Mouse (Mus musculus) cerebellum, adult 18-20 months (tissue): ENCODE data around the gene Eef1akmt3.
A peak's percentile ranks its signal among the peaks of the same experiment; 100 is the strongest.

ENCODE experiments used
- DNase-seq, 2 experiments: peaks; one replicate each; pipeline ENCODE4 v3.0.0; 2021

The Eef1akmt3 gene

DNA sequence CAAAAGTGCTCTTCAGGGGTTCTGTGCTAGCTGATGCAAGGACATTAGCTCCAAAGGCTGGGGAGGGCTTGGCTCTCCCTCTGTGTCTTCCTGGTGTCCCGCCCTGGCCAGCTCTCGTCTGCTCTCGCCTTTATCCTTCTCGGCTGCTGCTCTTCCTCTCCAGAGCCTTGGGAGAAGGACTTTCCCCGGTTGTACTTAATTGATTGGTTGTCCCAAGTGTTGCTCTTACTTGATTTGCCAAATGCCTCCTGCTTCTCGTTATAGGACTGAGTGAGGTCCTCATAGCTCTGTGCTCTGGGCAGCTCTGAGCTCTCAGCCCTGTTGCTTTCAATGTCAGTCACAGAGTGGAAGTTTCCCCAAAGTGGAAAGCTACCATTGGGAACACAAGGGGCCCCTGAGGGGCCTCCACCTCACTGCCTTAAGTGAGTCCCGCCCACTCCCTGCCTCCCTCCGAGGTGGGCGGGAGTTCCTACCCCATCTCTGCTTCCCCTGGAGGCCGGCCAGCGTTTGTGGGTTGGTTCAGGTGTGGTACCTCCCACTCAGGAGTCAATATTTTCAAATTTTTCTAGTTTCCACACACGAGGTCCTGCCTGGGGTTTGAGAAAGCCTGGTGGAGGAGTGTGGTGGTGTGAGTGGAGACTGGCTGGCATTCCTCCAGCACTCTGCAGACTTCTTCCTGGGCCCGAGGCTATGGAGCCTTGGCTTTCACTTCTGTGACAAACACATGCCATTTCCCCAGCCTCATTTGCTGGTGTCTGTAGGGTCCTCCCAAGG lies 43.8 kb downstream of the Eef1akmt3 start:
- DNase-seq, result peak; percentile 20 to 54

DNA sequence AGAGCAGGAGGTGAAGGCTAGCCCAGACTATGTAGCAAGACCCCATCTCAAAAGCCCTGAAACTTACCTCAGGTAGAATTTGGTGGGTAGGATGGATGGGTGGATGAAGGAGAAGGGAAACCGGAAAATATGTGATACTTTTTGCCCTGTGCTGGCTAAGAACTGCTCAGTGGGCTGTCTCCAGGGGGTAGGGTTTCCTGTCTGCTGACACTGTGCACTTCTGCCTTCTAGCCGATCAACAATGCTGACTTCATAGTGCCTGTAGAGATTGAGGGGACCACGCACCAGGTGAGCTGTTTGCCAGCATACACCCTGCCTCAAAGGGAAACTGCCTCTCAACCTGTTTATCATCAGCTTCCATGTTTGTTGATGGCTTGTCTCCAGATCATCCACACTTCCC lies 47.7 kb downstream of the Eef1akmt3 start:
- DNase-seq, result no peak

DNA sequence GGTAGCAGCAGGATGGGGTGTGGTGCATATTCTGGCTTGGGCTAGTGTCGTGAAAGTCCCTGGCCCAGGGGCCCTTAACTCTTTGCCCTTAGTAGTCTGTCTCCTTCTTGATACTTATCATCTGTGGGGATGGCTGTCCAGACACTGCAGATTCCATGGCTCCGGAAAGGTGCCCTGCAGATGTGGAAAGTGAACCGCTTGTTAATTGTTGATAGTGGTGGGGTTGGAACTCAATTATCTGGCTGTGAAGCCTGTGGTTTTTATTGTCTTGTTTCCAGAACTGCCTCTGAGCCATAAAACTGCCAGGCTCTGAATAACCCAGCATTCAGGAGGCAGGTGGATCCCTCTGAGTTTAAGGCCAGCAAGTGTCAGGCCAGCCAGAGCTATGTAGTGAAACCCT lies 49.6 kb downstream of the Eef1akmt3 start:
- no peak for DNase-seq

DNA sequence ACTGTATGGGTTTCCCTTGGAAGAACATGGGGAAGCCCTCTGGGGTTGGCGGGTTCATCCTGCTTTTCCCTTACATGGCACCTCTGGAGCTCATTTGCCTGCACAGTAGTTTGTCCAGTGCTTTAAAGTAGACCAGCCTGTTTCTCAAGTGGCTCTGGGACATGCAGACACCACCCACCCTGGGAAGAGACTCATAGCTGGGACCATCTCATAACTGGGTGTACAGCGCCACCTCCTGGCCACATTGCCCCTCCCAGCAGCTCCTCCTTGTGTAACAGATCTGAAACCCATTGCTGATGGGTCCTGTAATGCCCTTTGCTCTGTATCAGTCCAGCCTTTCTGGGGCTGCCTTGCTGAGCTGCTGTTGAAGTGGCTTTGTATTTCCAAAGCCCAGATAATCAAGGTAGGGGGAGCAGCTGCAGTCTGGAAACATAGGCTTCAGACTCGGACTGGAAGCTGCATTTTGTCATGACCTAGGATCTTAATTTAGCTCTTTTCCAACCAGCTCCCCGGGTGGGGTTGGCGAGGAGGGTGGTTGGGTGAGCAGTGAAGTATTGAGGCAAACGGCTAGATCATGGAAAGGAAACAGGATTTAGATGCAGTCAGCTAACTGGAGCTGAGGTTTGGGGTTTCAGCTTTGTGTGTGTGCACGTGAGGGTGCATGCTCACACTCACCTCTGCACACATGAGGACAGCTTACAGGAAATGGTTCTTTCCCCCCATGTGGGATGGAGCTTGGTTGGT lies 50.8 kb downstream of the Eef1akmt3 start:
- peak; percentile 87 to 89 for DNase-seq

DNA sequence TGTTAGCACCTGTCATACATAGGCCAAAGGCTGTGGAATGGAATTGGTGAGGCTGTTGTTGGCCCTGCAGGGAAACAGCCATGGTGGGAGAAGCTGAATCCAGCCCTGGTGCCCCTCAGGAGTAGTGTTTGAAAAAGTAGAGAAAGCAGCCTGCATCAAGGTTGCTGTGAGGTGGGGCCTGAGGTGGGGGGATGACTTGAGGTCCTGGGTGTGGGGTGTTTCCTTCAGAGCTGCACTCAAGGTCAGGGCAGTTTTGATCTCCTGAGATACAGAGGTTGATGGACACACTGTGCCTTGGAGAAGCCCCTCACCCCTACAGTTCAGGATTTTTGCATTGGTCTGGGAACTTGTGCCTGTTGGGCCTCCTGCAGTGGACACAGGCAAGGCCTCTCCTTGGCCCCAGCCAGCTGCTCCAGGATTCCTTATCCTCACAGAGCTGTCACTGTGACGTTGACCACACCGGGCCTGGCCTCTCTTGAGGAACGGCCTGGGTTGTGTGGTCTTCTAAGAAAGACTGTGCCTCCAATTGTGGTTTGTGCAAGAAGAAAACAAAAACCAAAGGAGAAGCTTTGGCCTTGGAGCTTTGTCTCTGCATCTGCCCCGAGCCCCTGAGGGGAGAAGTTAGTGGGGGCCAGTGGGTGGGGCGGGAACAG lies 52.7 kb downstream of the Eef1akmt3 start:
- no peak for DNase-seq

DNA sequence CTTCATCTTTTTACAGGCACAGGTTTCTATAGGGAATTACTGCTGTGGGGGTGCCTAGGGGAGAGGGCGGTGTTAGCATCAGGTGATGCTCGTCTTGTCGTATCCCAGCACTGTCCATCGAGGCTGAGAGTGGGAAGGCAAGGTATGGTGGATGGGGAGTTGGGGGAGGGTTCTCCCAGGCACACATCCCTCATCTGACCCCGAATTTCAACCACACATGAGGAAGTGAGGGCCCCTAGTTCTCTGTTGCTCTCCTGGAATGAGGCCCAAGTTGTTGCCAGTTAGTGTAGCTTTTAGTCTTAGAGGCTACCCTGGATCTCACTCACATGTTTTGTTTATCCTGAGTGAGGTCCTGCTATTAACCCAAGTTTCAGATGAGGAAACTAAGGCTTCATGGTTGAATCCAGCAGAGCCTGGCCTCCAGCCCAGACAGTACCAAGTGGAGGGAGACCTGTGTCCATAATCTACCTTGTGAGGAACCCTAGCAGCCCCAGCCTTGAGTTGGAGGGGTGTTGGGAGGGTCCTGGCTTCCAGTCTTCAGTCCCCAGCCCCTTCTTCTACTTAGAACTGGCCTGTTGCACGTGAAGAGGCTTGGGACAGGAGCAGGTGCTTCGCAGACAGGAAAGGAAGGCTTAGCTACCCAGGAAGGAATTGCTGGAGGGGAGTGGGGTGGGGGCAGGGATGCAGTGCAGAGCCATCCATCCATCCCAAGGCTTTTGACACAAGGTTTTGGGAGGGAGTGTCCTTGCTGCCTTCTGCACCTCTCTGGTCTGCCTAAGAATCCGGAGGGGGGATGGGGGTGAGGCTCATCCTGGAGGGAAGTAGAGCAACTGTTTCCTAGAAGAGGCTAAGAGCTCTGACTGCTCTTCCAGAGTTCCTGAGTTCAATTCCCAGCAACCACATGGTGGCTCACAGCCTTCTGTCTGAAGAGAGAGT lies 53.9 kb downstream of the Eef1akmt3 start:
- DNase-seq, result no peak

DNA sequence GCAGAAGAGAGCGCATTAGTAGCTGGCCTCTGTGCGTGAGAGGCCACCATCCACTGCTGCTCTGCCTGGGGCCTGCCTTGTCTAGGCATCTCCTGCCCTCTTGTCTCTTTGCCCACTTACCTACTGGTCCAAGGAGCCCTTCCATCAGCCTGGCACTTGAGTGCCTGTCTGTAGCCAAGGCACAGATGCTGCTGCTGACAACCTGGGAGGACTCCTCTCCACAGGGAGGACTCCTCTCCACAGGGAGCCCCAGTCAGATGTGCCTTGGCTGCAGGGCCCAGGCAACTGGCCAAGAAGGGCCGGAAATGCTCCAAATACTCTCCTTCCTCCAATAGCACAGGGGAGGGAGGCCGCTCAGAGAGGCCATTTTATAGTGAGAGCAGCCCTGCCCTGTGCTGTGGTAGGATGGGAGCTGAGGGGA lies 54.8 kb downstream of the Eef1akmt3 start:
- DNase-seq, result peak; percentile 86 to 90

DNA sequence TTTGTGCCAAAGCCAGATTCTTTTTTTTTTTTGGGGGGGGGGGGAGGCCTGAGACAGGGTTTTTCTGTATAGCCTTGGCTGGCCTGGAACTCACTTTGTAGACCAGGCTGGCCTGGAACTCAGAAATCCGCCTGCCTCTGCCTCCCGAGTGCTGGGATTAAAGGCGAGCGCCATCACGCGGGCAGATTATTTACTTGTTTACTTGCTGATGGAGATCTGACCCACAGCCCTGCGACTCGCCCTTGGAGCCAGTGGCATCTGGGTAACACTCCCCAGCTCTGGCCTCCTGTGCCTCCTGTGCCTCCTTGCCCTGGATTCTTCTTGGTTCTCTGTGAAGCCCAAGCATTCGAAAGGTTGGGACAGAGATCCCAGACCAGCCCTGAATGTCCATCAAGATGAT lies 55.7 kb downstream of the Eef1akmt3 start:
- peak; percentile 50 to 56 for DNase-seq

DNA sequence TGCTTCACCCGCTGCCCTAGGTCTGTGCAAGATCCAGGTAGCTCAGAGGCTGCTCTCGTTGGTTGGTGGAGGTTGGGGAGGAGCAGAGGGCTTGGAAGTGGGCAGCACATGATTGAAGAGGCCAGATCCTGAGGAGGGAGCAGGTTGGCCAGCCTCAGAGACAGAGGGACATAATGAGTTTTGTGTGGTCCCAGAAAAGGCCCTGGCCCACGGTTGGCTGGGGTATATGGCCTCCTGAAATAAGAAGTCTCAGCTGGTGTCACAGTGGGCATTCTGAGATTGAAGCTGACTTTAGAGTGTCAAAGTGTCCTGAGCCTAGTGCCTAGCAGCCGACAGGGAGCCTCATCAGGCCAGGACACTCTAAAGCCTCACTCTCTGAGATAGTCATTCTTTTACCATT lies 56.2 kb downstream of the Eef1akmt3 start:
- no peak for DNase-seq

DNA sequence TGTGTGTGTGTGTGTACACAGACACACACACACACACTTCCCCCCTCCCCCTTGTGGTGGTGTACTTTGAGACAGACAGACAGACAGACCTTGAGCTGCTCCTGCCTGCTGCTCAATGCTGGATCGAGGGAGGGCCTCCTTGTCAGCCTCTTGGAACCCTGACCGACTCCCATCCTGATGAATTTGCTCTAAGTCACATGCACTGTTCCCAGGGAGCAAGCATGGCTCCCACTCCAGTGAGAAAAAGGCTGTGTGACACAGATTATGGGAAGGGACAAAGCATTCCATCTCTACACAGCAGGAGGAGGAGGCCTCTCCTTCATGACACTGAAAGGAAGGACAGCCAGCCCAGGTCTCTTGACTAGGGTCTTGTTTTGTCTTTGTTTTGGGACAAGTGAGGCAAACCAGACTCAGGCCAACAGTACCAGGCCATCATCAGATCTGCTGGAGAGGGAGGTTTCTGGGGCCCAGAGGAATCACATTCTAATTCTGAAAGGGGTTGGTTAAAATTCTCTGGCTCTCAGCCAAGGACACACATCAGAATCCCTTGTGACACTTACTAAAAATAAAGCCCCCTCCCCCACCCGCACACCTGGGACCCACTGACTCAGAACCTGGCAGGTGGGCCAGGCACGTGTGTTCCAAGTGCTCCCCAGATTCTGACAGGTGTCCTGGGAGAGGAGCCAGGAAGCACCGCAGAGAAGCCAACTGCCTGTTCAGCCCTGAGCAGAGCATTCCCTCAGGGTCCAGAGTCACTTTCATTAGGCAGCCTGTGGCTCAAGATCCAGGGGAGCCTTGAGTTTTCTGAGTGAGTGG lies 56.9 kb downstream of the Eef1akmt3 start:
- peak; percentile 88 to 94 for DNase-seq

DNA sequence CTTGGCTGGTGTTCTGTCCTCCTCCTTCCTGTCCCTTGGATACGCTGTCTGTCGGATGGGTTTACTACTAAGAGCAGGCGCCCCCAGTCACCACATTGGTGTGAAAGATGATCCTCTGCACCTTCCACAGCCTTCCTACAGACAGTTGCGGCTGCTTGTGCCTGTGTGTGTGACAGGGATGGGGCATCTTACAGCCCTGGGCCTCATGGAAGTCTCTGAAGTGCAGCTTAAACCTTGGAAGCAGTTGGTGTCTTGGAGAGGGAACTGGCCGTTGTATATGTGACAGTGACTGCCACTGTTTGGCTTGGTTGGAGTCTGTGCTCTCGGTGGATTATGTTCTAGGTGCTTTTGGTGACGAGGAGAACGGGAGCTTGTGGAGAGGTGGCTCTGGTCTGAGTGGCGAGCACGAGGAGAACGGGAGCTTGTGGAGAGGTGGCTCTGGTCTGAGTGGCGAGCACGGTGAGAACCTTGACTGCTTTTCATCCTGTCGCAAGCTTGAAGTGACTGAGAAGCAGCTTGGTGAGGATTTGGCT lies 58.1 kb downstream of the Eef1akmt3 start:
- no peak for DNase-seq

DNA sequence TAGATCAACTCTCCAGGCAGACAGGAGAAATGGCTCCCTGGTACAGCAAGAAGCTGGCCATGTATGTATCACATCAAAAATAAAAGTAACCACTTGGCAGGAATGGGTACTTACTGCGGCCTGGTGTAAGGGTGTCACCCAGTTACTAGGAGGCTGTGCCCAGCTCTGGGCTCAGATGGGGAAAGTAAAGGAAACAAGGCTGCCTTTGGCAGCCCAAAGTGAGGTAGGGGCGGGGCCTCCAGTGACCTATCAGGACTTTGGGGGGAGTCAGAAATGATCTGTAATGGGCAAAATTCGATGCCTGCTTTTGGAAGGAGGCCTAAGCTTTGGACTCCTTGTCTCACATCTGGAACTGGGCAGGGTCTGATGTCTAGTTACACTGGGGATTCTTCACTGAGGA lies 59.6 kb downstream of the Eef1akmt3 start:
- no peak for DNase-seq
